Comparison of ENCODE assay signal across 8 mouse cellular contexts in genomic region chr15:96699521-96700511, GRCm38 (mm10). TPM values are rescaled to one million over a fixed set of nuclear protein-coding genes. Genes with fewer than 3 reads are reported as not detected.
DNase-seq lines count a peak whose midpoint lies in the region; ATAC-seq and TF ChIP-seq lines count a peak whose summit lies in the region.

Gene Slc38a2, minus strand, starts transcription at chr15:96699730.

- TF ChIP-seq CTCF in CH12.LX (conservative IDR thresholded peaks at IDR 0.05 in 1 of 2, IDR thresholded peaks at IDR 0.05 in 1 of 2; ENCODE audit: low read depth in 2 of 2, low read length in 2 of 2): peak in 1 of 2 experiments; percentile 38; a peak in 1 of 4 replicates
- peak; percentile 49 for TF ChIP-seq CTCF in heart, postnatal 0 days (IDR thresholded peaks at IDR 0.05; ENCODE audit: low read depth)
- TF ChIP-seq CTCF in stomach, postnatal 0 days (IDR thresholded peaks at IDR 0.05; ENCODE audit: low read depth): peak; percentile 70

- no peaks in the 10 kb centered on the region for H3K9me3 ChIP-seq in CH12.LX (replicated peaks; ENCODE audit: low read length)
- H3K9me3 ChIP-seq in forebrain, embryonic 13.5 days (replicated peaks): no peaks in the 10 kb centered on the region
- H3K9me3 ChIP-seq in heart, postnatal 0 days (replicated peaks; ENCODE audit: control insufficient read depth, low read length): no peaks in the 10 kb centered on the region
- no peaks in the 10 kb centered on the region for H3K9me3 ChIP-seq in liver, embryonic 15.5 days (replicated peaks)
- H3K9me3 ChIP-seq in neural tube, embryonic 12.5 days: no peaks in the 10 kb centered on the region
- H3K9me3 ChIP-seq in stomach, postnatal 0 days (ENCODE audit: control insufficient read depth, low read length): no peaks in the 10 kb centered on the region

- WGBS in forebrain, embryonic 13.5 days: under 1% methylated on average over 76 of the region's 76 CpGs
- WGBS in heart, postnatal 0 days: under 1% methylated on average over 76 of the region's 76 CpGs
- WGBS in liver, embryonic 15.5 days (ENCODE audit: insufficient replicate concordance): under 1% methylated on average over 76 of the region's 76 CpGs
- WGBS in neural tube, embryonic 12.5 days: under 1% methylated on average over 73 of the region's 76 CpGs
- WGBS in stomach, postnatal 0 days: under 1% methylated on average over 67 of the region's 76 CpGs

- dilution Hi-C loops in CH12.LX (cut with MboI; ENCODE audit: extremely low pct_ligation_motif_present, extremely low pct_unique_long_range_greater_than_20kb, low sequenced_read_pairs): no loop called here

- in situ Hi-C loops in CH12.LX (cut with MboI; ENCODE audit: low pct_ligation_motif_present, low pct_unique_long_range_greater_than_20kb, low sequenced_read_pairs): loop anchor here (25.0 kb wide), 1 partner anchor 237 kb away; no protein-coding TSS in a partner anchor

- TF ChIP-seq RAD21 in CH12.LX (IDR thresholded peaks at IDR 0.05; ENCODE audit: low read depth, low read length): peak; percentile 39

- no peak for TF ChIP-seq EP300 in CH12.LX (IDR thresholded peaks at IDR 0.05; ENCODE audit: low read length)
- peak; percentile 83; the same call in 1 of the 2 replicates for TF ChIP-seq EP300 in heart, postnatal 0 days (IDR thresholded peaks at IDR 0.05; ENCODE audit: low read depth)
- peak; percentile 33 for TF ChIP-seq EP300 in stomach, postnatal 0 days (optimal IDR thresholded peaks at IDR 0.05)

- H3K4me1 ChIP-seq in CH12.LX (ENCODE audit: control insufficient read depth in 1 of 2, insufficient read depth in 2 of 2): peaks cover 2 to 25% of the 10 kb centered on the region in 2 experiments; a peak in 3 of 4 replicates
- peaks cover 39% of the 10 kb centered on the region for H3K4me1 ChIP-seq in forebrain, embryonic 13.5 days
- peaks cover 16% of the 10 kb centered on the region for H3K4me1 ChIP-seq in heart, postnatal 0 days (ENCODE audit: control insufficient read depth, insufficient read depth)
- H3K4me1 ChIP-seq in liver, embryonic 15.5 days (replicated peaks): peaks cover 39% of the 10 kb centered on the region
- H3K4me1 ChIP-seq in neural tube, embryonic 12.5 days: peaks cover 31% of the 10 kb centered on the region
- H3K4me1 ChIP-seq in stomach, postnatal 0 days (replicated peaks; ENCODE audit: control insufficient read depth, insufficient read depth): no peaks in the 10 kb centered on the region; the same call in none of the 2 replicates

- H3K4me3 ChIP-seq in CH12.LX (replicated peaks in 1 of 3; ENCODE audit: low read depth in 2 of 3, low read length in 2 of 3, poor library complexity in 1 of 3): peak within 1 kb of the TSS; percentile 82 to 89 (median 87)
- H3K4me3 ChIP-seq in forebrain, embryonic 13.5 days: peak within 1 kb of the TSS; percentile 84
- H3K4me3 ChIP-seq in heart, postnatal 0 days (ENCODE audit: low read depth, low read length): peak within 1 kb of the TSS; percentile 78
- peak within 1 kb of the TSS; percentile 92 for H3K4me3 ChIP-seq in liver, embryonic 15.5 days (replicated peaks)
- peak within 1 kb of the TSS; percentile 87 for H3K4me3 ChIP-seq in neural tube, embryonic 12.5 days
- H3K4me3 ChIP-seq in stomach, postnatal 0 days (ENCODE audit: low read depth, low read length): peak within 1 kb of the TSS; percentile 89

- H3K4me2 ChIP-seq in CH12.LX (ENCODE audit: insufficient read depth, low read depth, poor library complexity, severe bottlenecking): peak within 1 kb of the TSS; percentile 90
- peak within 1 kb of the TSS; percentile 73 for H3K4me2 ChIP-seq in forebrain, embryonic 13.5 days
- H3K4me2 ChIP-seq in heart, postnatal 0 days (ENCODE audit: low read depth, low read length): peak within 1 kb of the TSS; percentile 91
- H3K4me2 ChIP-seq in liver, embryonic 15.5 days: peak within 1 kb of the TSS; percentile 93
- peak within 1 kb of the TSS; percentile 78 for H3K4me2 ChIP-seq in neural tube, embryonic 12.5 days (replicated peaks)
- H3K4me2 ChIP-seq in stomach, postnatal 0 days (replicated peaks; ENCODE audit: low read depth): peak within 1 kb of the TSS; percentile 68

- H3K36me3 ChIP-seq in CH12.LX (replicated peaks in 1 of 2; ENCODE audit: control insufficient read depth in 1 of 2, insufficient read depth in 1 of 2, low read length in 1 of 2): peaks cover 26 to 38% of the 10 kb centered on the region in 2 experiments
- peaks cover 38% of the 10 kb centered on the region for H3K36me3 ChIP-seq in forebrain, embryonic 13.5 days (ENCODE audit: poor library complexity, severe bottlenecking)
- H3K36me3 ChIP-seq in heart, postnatal 0 days (replicated peaks; ENCODE audit: control insufficient read depth, insufficient read depth, low read length): peaks cover 37% of the 10 kb centered on the region
- H3K36me3 ChIP-seq in liver, embryonic 15.5 days (replicated peaks): peaks cover 37% of the 10 kb centered on the region
- peaks cover 23% of the 10 kb centered on the region for H3K36me3 ChIP-seq in neural tube, embryonic 12.5 days
- no peaks in the 10 kb centered on the region; the same call in 1 of the 2 replicates for H3K36me3 ChIP-seq in stomach, postnatal 0 days (ENCODE audit: control insufficient read depth, insufficient read depth, low read length)

- H3K27ac ChIP-seq in CH12.LX (ENCODE audit: insufficient read depth, low read depth): peak within 1 kb of the TSS; percentile 77
- peak within 1 kb of the TSS; percentile 100 for H3K27ac ChIP-seq in forebrain, embryonic 13.5 days
- peak within 1 kb of the TSS; percentile 99 for H3K27ac ChIP-seq in heart, postnatal 0 days (ENCODE audit: low read depth)
- peak within 1 kb of the TSS; percentile 96 for H3K27ac ChIP-seq in liver, embryonic 15.5 days (replicated peaks)
- peak within 1 kb of the TSS; percentile 99 for H3K27ac ChIP-seq in neural tube, embryonic 12.5 days
- peak within 1 kb of the TSS; percentile 99 for H3K27ac ChIP-seq in stomach, postnatal 0 days (replicated peaks)

- TF ChIP-seq POLR2A in CH12.LX (IDR thresholded peaks at IDR 0.05; ENCODE audit: low read depth, low read length): peak; percentile 98

- DNase-seq in CH12.LX (ENCODE audit: extremely low read depth): peak; percentile 68
- DNase-seq in c-Kit-positive CD71-positive TER-119-positive erythroid progenitor cells, embryonic 14.5 days (ENCODE audit: low spot score): peak; percentile 81
- peak; percentile 88 for DNase-seq in heart, postnatal 0 days (ENCODE audit: low spot score)
- peak; percentile 94 to 96 for DNase-seq in kidney, postnatal 4 days
- peak; percentile 96 for DNase-seq in stomach, postnatal 0 days (ENCODE audit: low spot score)

- peak; percentile 89 for ATAC-seq in forebrain, embryonic 13.5 days
- ATAC-seq in heart, postnatal 0 days (ENCODE audit: insufficient read depth, low read depth): peak; percentile 80
- peak; percentile 82 for ATAC-seq in liver, embryonic 15.5 days (ENCODE audit: insufficient read depth)
- peak; percentile 90 for ATAC-seq in neural tube, embryonic 12.5 days (ENCODE audit: low FRiP score, low read depth)
- ATAC-seq in stomach, postnatal 0 days (ENCODE audit: low FRiP score, low TSS enrichment): peak; percentile 80

- H3K27me3 ChIP-seq in CH12.LX (replicated peaks): peaks cover 9% of the 10 kb centered on the region
- H3K27me3 ChIP-seq in forebrain, embryonic 13.5 days: no peaks in the 10 kb centered on the region
- no peaks in the 10 kb centered on the region for H3K27me3 ChIP-seq in heart, postnatal 0 days (ENCODE audit: control insufficient read depth, insufficient read depth, low read length)
- H3K27me3 ChIP-seq in liver, embryonic 15.5 days: peaks cover 13% of the 10 kb centered on the region; the same call in 1 of the 2 replicates
- H3K27me3 ChIP-seq in neural tube, embryonic 12.5 days (replicated peaks): no peaks in the 10 kb centered on the region
- no peaks in the 10 kb centered on the region for H3K27me3 ChIP-seq in stomach, postnatal 0 days (ENCODE audit: control insufficient read depth, insufficient read depth, low read length)

- peaks cover 38% of the 10 kb centered on the region for H3K79me2 ChIP-seq in CH12.LX (replicated peaks; ENCODE audit: control insufficient read depth, extremely low read depth, insufficient read depth, poor library complexity, severe bottlenecking)

- H3K9ac ChIP-seq in CH12.LX (ENCODE audit: insufficient read depth, low read depth): peak within 1 kb of the TSS; percentile 100
- H3K9ac ChIP-seq in forebrain, embryonic 13.5 days: peak within 1 kb of the TSS; percentile 100
- peak within 1 kb of the TSS; percentile 99 for H3K9ac ChIP-seq in heart, postnatal 0 days (replicated peaks; ENCODE audit: low read depth, low read length)
- peak within 1 kb of the TSS; percentile 97 for H3K9ac ChIP-seq in liver, embryonic 15.5 days
- H3K9ac ChIP-seq in neural tube, embryonic 12.5 days: peak within 1 kb of the TSS; percentile 99
- peak within 1 kb of the TSS; percentile 88 for H3K9ac ChIP-seq in stomach, postnatal 0 days (ENCODE audit: low read length)

TF ChIP-seq in CH12.LX, 34 proteins besides CTCF, POLR2A, EP300 and RAD21 (continues in another document):
- TF ChIP-seq ZC3H11A (IDR thresholded peaks at IDR 0.05; ENCODE audit: low read depth, low read length) (no peak), SMC3 (IDR thresholded peaks at IDR 0.05; ENCODE audit: low read depth, low read length) (peak; percentile 30; the same call in 1 of the 2 replicates), TBP (conservative IDR thresholded peaks at IDR 0.05; ENCODE audit: low read depth, low read length) (peak; percentile 92), SIN3A (IDR thresholded peaks at IDR 0.05; ENCODE audit: low read length) (peak; percentile 74; the same call in 1 of the 2 replicates), IRF4 (IDR thresholded peaks at IDR 0.05; ENCODE audit: low read depth, low read length) (0 out of 2 replicates have a peak, but pooled peaks have one; percentile 32), KAT2A (IDR thresholded peaks at IDR 0.05; ENCODE audit: insufficient replicate concordance, low read length) (no peak), MXI1 (IDR thresholded peaks at IDR 0.05; ENCODE audit: low read depth, low read length) (peak; percentile 81), NELFE (IDR thresholded peaks at IDR 0.05; ENCODE audit: low read depth, low read length) (peak; percentile 98), ZMIZ1 (IDR thresholded peaks at IDR 0.05; ENCODE audit: low read depth, low read length) (peak; percentile 96), JUN (IDR thresholded peaks at IDR 0.05; ENCODE audit: insufficient read depth, low read depth, low read length) (no peak)

RNA-seq across cellular contexts. Expression of gene Slc38a2, which starts in this region (rescaled TPM):
- total RNA-seq in CH12.LX (2012; rRNA removed) (35.5 and 41.4 TPM in 2 replicates), CH12.LX (2014; rRNA removed) (53.6 and 59.3 TPM in 2 replicates)
- polyA plus RNA-seq in CH12.LX (2012; ENCODE audit: insufficient read length, low read depth): 57.5 and 70.5 TPM in 2 replicates
- 148 and 156 TPM in 2 replicates for polyA plus RNA-seq in forebrain, embryonic 13.5 days (2015; fragmentation: Nextera tagmentation; extraction: Ambion mirVana)
- total RNA-seq in heart, postnatal 0 days (2014; rRNA removed; ENCODE audit: low replicate concordance): 225 and 263 TPM in 2 replicates
- 130 and 144 TPM in 2 replicates for polyA plus RNA-seq in heart, postnatal 0 days (2015; fragmentation: Nextera tagmentation; extraction: Ambion mirVana)
- polyA plus RNA-seq in liver, embryonic 15.5 days (2015; fragmentation: Nextera tagmentation; extraction: Ambion mirVana): 33.8 and 33.9 TPM in 2 replicates
- polyA plus RNA-seq in neural tube, embryonic 12.5 days (2016; fragmentation: Nextera tagmentation; extraction: Ambion mirVana): 163 and 176 TPM in 2 replicates
- polyA plus RNA-seq in stomach, postnatal 0 days (2015; fragmentation: Nextera tagmentation; extraction: Ambion mirVana): 55.3 and 63.0 TPM in 2 replicates

Comparison
In these comparisons a context has a peak if more than half of its experiments do, and no peak if none do; other contexts are left out.
1. Peak in every context shown above with its lines: DNase-seq, ATAC-seq, H3K4me3 ChIP-seq and H3K27ac ChIP-seq.